Mouse (Mus musculus): ENCODE data around the gene Lnx1. TPM values are rescaled to one million over a fixed set of nuclear protein-coding genes. Genes with fewer than 3 reads are reported as not detected.
A peak's percentile ranks its signal among the peaks of the same experiment; 100 is the strongest.

Gene Lnx1
- 0.92 and 1.0 TPM in 2 replicates for polyA plus RNA-seq (2016; fragmentation: Nextera tagmentation; extraction: Ambion mirVana)

- Histone ChIP-seq H3K27ac (ENCODE audit: poor library complexity, severe bottlenecking) (peak within 1 kb of the TSS; percentile 53; the same call in 1 of the 2 replicates), H3K4me2 (peak within 1 kb of the TSS; percentile 70), H3K36me3 (no peaks in the 10 kb centered on the region), H3K27me3 (replicated peaks) (peaks cover 1% of the 10 kb centered on the region; the same call in 1 of the 2 replicates), H3K9ac (no peak within 1 kb of the TSS), H3K9me3 (replicated peaks) (no peaks in the 10 kb centered on the region), H3K4me1 (replicated peaks) (peaks cover 14% of the 10 kb centered on the region; the same call in 1 of the 2 replicates), H3K4me3 (peak within 1 kb of the TSS; percentile 48; the same call in 1 of the 2 replicates)
- 67% methylated on average over 11 of the region's 11 CpGs for WGBS
- ATAC-seq (ENCODE audit: insufficient number of reproducible peaks, low FRiP score) = no peak
Measured at GRCm38 (mm10) chr5:74702766-74703165, at the start of gene Lnx1. Gene Lnx1 (minus strand): TSS chr5:74702912.

- H3K4me2 ChIP-seq = no peak overlapping the region
- no peak overlapping the region for H3K4me3 ChIP-seq
- no peak for ATAC-seq (ENCODE audit: insufficient number of reproducible peaks, low FRiP score)
- no peak overlapping the region for H3K9ac ChIP-seq
- WGBS = 86% methylated on average over 5 of the region's 5 CpGs
- H3K27me3 ChIP-seq (replicated peaks) = peaks cover 14% of the 10 kb centered on the region; the same call in 1 of the 2 replicates
- no peaks in the 10 kb centered on the region for H3K9me3 ChIP-seq (replicated peaks)
- no peaks in the 10 kb centered on the region for H3K36me3 ChIP-seq
- no peaks in the 10 kb centered on the region for H3K4me1 ChIP-seq (replicated peaks)
- no peak overlapping the region for H3K27ac ChIP-seq (ENCODE audit: poor library complexity, severe bottlenecking)
Measured at GRCm38 (mm10) chr5:74750501-74750900, 47.8 kb upstream of the Lnx1 start.

- Histone ChIP-seq H3K4me2 (no peak overlapping the region), H3K27ac (ENCODE audit: poor library complexity, severe bottlenecking) (no peak overlapping the region), H3K36me3 (no peaks in the 10 kb centered on the region), H3K9me3 (replicated peaks) (no peaks in the 10 kb centered on the region), H3K4me3 (no peak overlapping the region), H3K9ac (no peak overlapping the region), H3K27me3 (replicated peaks) (peaks cover 16% of the 10 kb centered on the region; the same call in 1 of the 2 replicates), H3K4me1 (replicated peaks) (no peaks in the 10 kb centered on the region)
- no peak for ATAC-seq (ENCODE audit: insufficient number of reproducible peaks, low FRiP score)
- WGBS = 88% methylated on average over 3 of the region's 3 CpGs
Measured at GRCm38 (mm10) chr5:74747476-74747875, 44.8 kb upstream of the Lnx1 start.

GRCm38 (mm10) chr5:74740951-74741350 lies 38.2 kb upstream of the Lnx1 start:
- Histone ChIP-seq H3K36me3 (no peaks in the 10 kb centered on the region), H3K4me2 (no peak overlapping the region), H3K9me3 (replicated peaks) (no peaks in the 10 kb centered on the region), H3K4me3 (no peak overlapping the region), H3K27ac (ENCODE audit: poor library complexity, severe bottlenecking) (no peak overlapping the region), H3K27me3 (replicated peaks) (peaks cover 45% of the 10 kb centered on the region), H3K4me1 (replicated peaks) (peaks cover 4% of the 10 kb centered on the region; the same call in 1 of the 2 replicates), H3K9ac (no peak overlapping the region)
- no peak for ATAC-seq (ENCODE audit: insufficient number of reproducible peaks, low FRiP score)
- 82% methylated on average over 9 of the region's 9 CpGs for WGBS

- H3K4me2 ChIP-seq = no peak overlapping the region
- H3K36me3 ChIP-seq = no peaks in the 10 kb centered on the region
- no peak for ATAC-seq (ENCODE audit: insufficient number of reproducible peaks, low FRiP score)
- H3K4me3 ChIP-seq = no peak overlapping the region
- no peaks in the 10 kb centered on the region for H3K9me3 ChIP-seq (replicated peaks)
- H3K4me1 ChIP-seq (replicated peaks) = peaks cover 4% of the 10 kb centered on the region; the same call in 1 of the 2 replicates
- H3K9ac ChIP-seq = no peak overlapping the region
- peaks cover 59% of the 10 kb centered on the region for H3K27me3 ChIP-seq (replicated peaks)
- 70% methylated on average over 12 of the region's 12 CpGs for WGBS
- no peak overlapping the region for H3K27ac ChIP-seq (ENCODE audit: poor library complexity, severe bottlenecking)
Measured at GRCm38 (mm10) chr5:74739435-74739834, 36.7 kb upstream of the Lnx1 start.

GRCm38 (mm10) chr5:74738312-74738711 lies 35.6 kb upstream of the Lnx1 start:
- peaks cover 71% of the 10 kb centered on the region for H3K27me3 ChIP-seq (replicated peaks)

GRCm38 (mm10) chr5:74733885-74734558 lies 31.3 kb upstream of the Lnx1 start:
- H3K4me2 ChIP-seq = no peak overlapping the region
- H3K27me3 ChIP-seq (replicated peaks) = peaks cover 68% of the 10 kb centered on the region
- no peak for ATAC-seq (ENCODE audit: insufficient number of reproducible peaks, low FRiP score)
- H3K36me3 ChIP-seq = no peaks in the 10 kb centered on the region
- no peak overlapping the region for H3K9ac ChIP-seq
- WGBS = 60% methylated on average over 7 of the region's 7 CpGs
- peaks cover 31% of the 10 kb centered on the region for H3K4me1 ChIP-seq (replicated peaks)
- H3K4me3 ChIP-seq = no peak overlapping the region
- H3K27ac ChIP-seq (ENCODE audit: poor library complexity, severe bottlenecking) = no peak overlapping the region
- H3K9me3 ChIP-seq (replicated peaks) = no peaks in the 10 kb centered on the region

More at GRCm38 (mm10) chr5:74738312-74738711, 35.6 kb upstream of the Lnx1 start:
- Histone ChIP-seq H3K9me3 (replicated peaks) (no peaks in the 10 kb centered on the region), H3K4me2 (no peak overlapping the region), H3K4me1 (replicated peaks) (peaks cover 9% of the 10 kb centered on the region; the same call in 1 of the 2 replicates), H3K4me3 (no peak overlapping the region), H3K9ac (no peak overlapping the region), H3K36me3 (no peaks in the 10 kb centered on the region), H3K27ac (ENCODE audit: poor library complexity, severe bottlenecking) (no peak overlapping the region)
- WGBS = 63% methylated on average over 3 of the region's 3 CpGs
- ATAC-seq (ENCODE audit: insufficient number of reproducible peaks, low FRiP score) = no peak

- H3K4me1 ChIP-seq (replicated peaks) = peaks cover 30% of the 10 kb centered on the region
- ATAC-seq (ENCODE audit: insufficient number of reproducible peaks, low FRiP score) = no peak
- no peaks in the 10 kb centered on the region for H3K9me3 ChIP-seq (replicated peaks)
- H3K36me3 ChIP-seq = no peaks in the 10 kb centered on the region
- 32% methylated on average over 8 of the region's 8 CpGs for WGBS
- H3K9ac ChIP-seq = no peak overlapping the region
- H3K27me3 ChIP-seq (replicated peaks) = peaks cover 71% of the 10 kb centered on the region
- H3K27ac ChIP-seq (ENCODE audit: poor library complexity, severe bottlenecking) = no peak overlapping the region
- no peak overlapping the region for H3K4me3 ChIP-seq
- no peak overlapping the region for H3K4me2 ChIP-seq
Measured at GRCm38 (mm10) chr5:74732613-74733012, 29.9 kb upstream of the Lnx1 start.

- Histone ChIP-seq H3K36me3 (no peaks in the 10 kb centered on the region), H3K4me3 (no peak overlapping the region), H3K4me1 (replicated peaks) (peaks cover 30% of the 10 kb centered on the region), H3K27ac (ENCODE audit: poor library complexity, severe bottlenecking) (no peak overlapping the region), H3K9me3 (replicated peaks) (no peaks in the 10 kb centered on the region), H3K9ac (no peak overlapping the region), H3K4me2 (no peak overlapping the region), H3K27me3 (replicated peaks) (peaks cover 71% of the 10 kb centered on the region)
- ATAC-seq (ENCODE audit: insufficient number of reproducible peaks, low FRiP score) = no peak
- WGBS = 77% methylated on average over 5 of the region's 5 CpGs
Measured at GRCm38 (mm10) chr5:74730601-74731000, 27.9 kb upstream of the Lnx1 start.

- 11% methylated on average over 6 of the region's 6 CpGs for WGBS
- no peak overlapping the region for H3K9ac ChIP-seq
- no peaks in the 10 kb centered on the region for H3K36me3 ChIP-seq
- ATAC-seq (ENCODE audit: insufficient number of reproducible peaks, low FRiP score) = peak; percentile 54; the same call in 1 of the 2 replicates
- H3K9me3 ChIP-seq (replicated peaks) = no peaks in the 10 kb centered on the region
- H3K4me1 ChIP-seq (replicated peaks) = peaks cover 30% of the 10 kb centered on the region
- H3K4me2 ChIP-seq = 0 out of 2 replicates have a peak overlapping the region, but pooled peaks have one; percentile 13
- H3K27me3 ChIP-seq (replicated peaks) = peaks cover 62% of the 10 kb centered on the region
- no peak overlapping the region for H3K4me3 ChIP-seq
- no peak overlapping the region for H3K27ac ChIP-seq (ENCODE audit: poor library complexity, severe bottlenecking)
Measured at GRCm38 (mm10) chr5:74729567-74729966, 26.9 kb upstream of the Lnx1 start.

- H3K4me3 ChIP-seq = no peak overlapping the region
- H3K4me2 ChIP-seq = no peak overlapping the region
- H3K36me3 ChIP-seq = no peaks in the 10 kb centered on the region
- H3K27ac ChIP-seq (ENCODE audit: poor library complexity, severe bottlenecking) = no peak overlapping the region
- H3K9me3 ChIP-seq (replicated peaks) = no peaks in the 10 kb centered on the region
- WGBS = 70% methylated on average over 6 of the region's 6 CpGs
- H3K27me3 ChIP-seq (replicated peaks) = peaks cover 49% of the 10 kb centered on the region
- no peak for ATAC-seq (ENCODE audit: insufficient number of reproducible peaks, low FRiP score)
- H3K4me1 ChIP-seq (replicated peaks) = peaks cover 24% of the 10 kb centered on the region
- H3K9ac ChIP-seq = no peak overlapping the region
Measured at GRCm38 (mm10) chr5:74728186-74728585, 25.5 kb upstream of the Lnx1 start.

All from heart, embryonic 12.5 days (tissue).